Mouse (Mus musculus): ENCODE measurements around the gene Lcn12. TPM values are rescaled to one million over a fixed set of nuclear protein-coding genes. Genes with fewer than 3 reads are reported as not detected.

Lcn12 gene
- total RNA-seq, 2 experiments from 2014 or later: not detected

GRCm38 (mm10) chr2:25498622-25499478, 5.1 kb upstream of the Lcn12 start:
- intact Hi-C loops (cut with DNase I; ENCODE audit: low total_unique reads): no loop called here
- DNase-seq: no peak

GRCm38 (mm10) chr2:25497846-25498575, 4.3 kb upstream of the Lcn12 start:
- no peak for DNase-seq
- intact Hi-C loops (cut with DNase I; ENCODE audit: low total_unique reads): no loop called here

GRCm38 (mm10) chr2:25496462-25496861, 2.8 kb upstream of the Lcn12 start:
- intact Hi-C loops (cut with DNase I; ENCODE audit: low total_unique reads): no loop called here

GRCm38 (mm10) chr2:25492988-25493387, 723 bp downstream of the Lcn12 start:
- DNase-seq: no peak
- intact Hi-C loops (cut with DNase I; ENCODE audit: low total_unique reads): no loop called here

More at GRCm38 (mm10) chr2:25496462-25496861, 2.8 kb upstream of the Lcn12 start:
- no peak for DNase-seq

- no peak for DNase-seq
- intact Hi-C loops (cut with DNase I; ENCODE audit: low total_unique reads): no loop called here
Observed at GRCm38 (mm10) chr2:25488671-25489068, 5.0 kb downstream of the Lcn12 start.

GRCm38 (mm10) chr2:25487965-25488670, 5.6 kb downstream of the Lcn12 start:
- no peak for DNase-seq
- intact Hi-C loops (cut with DNase I; ENCODE audit: low total_unique reads): no loop called here

- intact Hi-C loops (cut with DNase I; ENCODE audit: low total_unique reads): loop anchor here (5.0 kb wide), 1 partner anchor 63 kb away; the partner anchor contains the start of gene Fut7
- DNase-seq: no peak
Observed at GRCm38 (mm10) chr2:25484901-25485647, 8.6 kb downstream of the Lcn12 start.

- DNase-seq: no peak
- intact Hi-C loops (cut with DNase I; ENCODE audit: low total_unique reads): loop anchor here (5.0 kb wide), 1 partner anchor 61 kb away; the partner anchor contains the start of gene Fut7
Observed at GRCm38 (mm10) chr2:25482969-25483368, 10.7 kb downstream of the Lcn12 start.

- no peak for DNase-seq
- intact Hi-C loops (cut with DNase I; ENCODE audit: low total_unique reads): loop anchor here (5.0 kb wide), 1 partner anchor 58 kb away; the partner anchor contains the start of gene Fut7
Observed at GRCm38 (mm10) chr2:25480541-25480940, 13.2 kb downstream of the Lcn12 start.

- intact Hi-C loops (cut with DNase I; ENCODE audit: low total_unique reads): loop anchor here (5.0 kb wide), 1 partner anchor 57 kb away; the partner anchor contains the start of gene Fut7
- no peak for DNase-seq
Observed at GRCm38 (mm10) chr2:25479551-25480311, 14.0 kb downstream of the Lcn12 start.

GRCm38 (mm10) chr2:25477967-25478675, 15.6 kb downstream of the Lcn12 start:
- intact Hi-C loops (cut with DNase I; ENCODE audit: low total_unique reads): no loop called here
- DNase-seq: peak; percentile 46

- intact Hi-C loops (cut with DNase I; ENCODE audit: low total_unique reads): no loop called here
- no peak for DNase-seq
Observed at GRCm38 (mm10) chr2:25477541-25477940, 16.2 kb downstream of the Lcn12 start.

GRCm38 (mm10) chr2:25472550-25472949, 21.2 kb downstream of the Lcn12 start:
- DNase-seq: no peak
- intact Hi-C loops (cut with DNase I; ENCODE audit: low total_unique reads): no loop called here

GRCm38 (mm10) chr2:25469969-25470368, 23.7 kb downstream of the Lcn12 start, which contains the start of gene Ptgds:
Gene Ptgds (minus strand): TSS chr2:25470046.
- no peak for DNase-seq
- intact Hi-C loops (cut with DNase I; ENCODE audit: low total_unique reads): no loop called here

GRCm38 (mm10) chr2:25468962-25469915, 24.5 kb downstream of the Lcn12 start:
- no peak for DNase-seq

GRCm38 (mm10) chr2:25467606-25468303, 26.0 kb downstream of the Lcn12 start:
- DNase-seq: no peak
- intact Hi-C loops (cut with DNase I; ENCODE audit: low total_unique reads): no loop called here

More at GRCm38 (mm10) chr2:25468962-25469915, 24.5 kb downstream of the Lcn12 start:
- intact Hi-C loops (cut with DNase I; ENCODE audit: low total_unique reads): no loop called here
